Mouse (Mus musculus) fat pad, adult 2 months (tissue): Measurements from ENCODE around the gene Actbl2.

Experiments
- DNase-seq: peaks from one replicate; pipeline ENCODE4 v3.0.0-alpha.2; 2011; ENCODE audit warnings: low read depth, low spot score; ENCODE audit errors: extremely low read depth

The Actbl2 gene

DNA sequence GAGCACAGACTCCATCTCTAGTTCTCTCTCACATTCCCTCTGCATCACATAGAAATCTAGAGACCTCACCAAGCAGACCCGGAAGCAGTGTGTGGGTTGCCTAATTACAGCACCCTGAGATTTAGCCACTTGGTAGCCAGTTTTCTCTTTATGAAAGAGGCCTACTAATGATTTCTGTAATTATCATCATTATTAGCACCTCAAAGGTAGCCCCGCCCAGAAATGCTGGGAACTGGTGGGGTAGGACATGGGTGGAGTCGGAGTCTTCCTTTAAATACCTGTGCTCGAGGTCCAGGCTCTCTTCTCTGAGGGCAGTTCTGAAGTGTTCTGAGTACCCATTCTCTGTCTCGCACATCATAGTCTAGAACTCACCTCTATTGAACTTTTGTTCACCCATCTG lies at the start of gene Actbl2:
Gene Actbl2, plus strand, starts transcription at position 301 of the 400 bp plus-strand sequence.
- no peak for DNase-seq

DNA sequence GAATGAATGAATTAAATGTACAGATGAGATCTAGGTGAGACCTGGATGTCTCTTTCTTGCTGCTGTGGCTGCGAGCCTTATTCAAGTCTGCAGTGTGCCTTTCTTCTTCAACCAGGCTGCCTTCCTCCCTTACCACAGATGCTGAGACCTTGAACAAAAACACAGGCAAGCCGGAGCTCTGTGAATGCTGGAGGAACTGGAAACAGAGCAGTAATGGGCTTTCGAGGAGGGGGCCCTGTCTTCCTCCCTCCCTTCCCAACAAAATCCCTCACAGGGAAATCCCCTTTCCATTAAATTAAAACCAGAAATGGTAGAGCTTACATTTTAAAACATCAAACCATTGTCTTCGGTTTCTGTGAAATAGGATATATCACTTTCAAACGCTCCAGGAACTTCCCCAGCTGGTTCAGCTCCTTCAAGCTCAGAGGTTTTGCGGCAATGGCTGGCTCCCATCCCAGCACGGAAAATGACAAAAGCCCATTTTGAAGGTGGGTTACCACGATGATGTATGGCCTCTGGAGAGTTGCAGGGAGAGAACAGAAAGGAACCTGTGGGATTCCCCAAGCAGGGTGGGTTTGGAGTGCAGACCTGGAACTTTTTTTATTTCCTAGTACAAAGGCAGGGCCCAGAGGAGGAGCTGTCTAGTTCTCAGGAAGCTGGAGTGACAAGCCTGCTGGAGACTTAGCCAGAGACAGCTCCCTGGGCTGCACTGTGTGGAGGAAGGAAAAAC lies 44.0 kb upstream of the Actbl2 start:
- DNase-seq, result no peak

DNA sequence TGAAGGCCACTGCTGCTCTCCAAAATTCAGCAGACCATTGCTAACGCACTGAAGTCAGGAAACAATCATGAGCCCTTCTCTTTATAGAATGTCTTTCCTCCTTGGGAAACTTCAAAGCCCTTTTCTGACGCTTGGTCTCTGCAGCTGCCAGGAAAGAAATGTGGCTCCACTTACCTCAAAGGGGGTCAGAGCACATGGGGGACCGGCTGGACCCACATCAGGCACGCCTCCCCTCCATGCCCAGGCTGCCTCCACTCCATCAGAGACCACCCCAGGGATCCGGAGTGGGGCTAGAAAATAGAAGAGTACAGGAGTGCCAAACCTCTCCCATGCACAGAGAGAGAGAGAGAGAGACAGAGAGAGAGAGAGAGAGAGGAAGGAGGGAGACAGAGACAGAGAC lies 26.0 kb upstream of the Actbl2 start:
- no peak for DNase-seq

DNA sequence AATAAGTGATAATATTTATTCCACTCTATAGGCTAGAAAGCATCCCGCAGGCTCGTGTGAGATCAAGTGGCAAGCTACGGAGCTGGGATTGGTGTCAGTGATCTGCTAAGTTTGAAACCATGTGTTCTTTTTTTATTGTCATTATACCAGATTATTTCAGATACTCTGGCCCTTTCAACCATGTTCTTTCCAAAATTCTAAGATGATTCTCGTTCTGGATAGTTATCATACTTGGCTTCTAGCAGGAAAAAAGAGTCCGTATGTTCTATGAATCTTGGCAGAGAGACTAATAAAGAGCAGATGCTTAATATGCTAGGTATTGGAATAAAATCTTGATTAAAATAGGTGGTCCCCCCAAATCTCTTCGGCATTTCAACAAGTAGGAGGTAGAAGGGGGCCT lies 25.3 kb upstream of the Actbl2 start:
- no peak for DNase-seq

DNA sequence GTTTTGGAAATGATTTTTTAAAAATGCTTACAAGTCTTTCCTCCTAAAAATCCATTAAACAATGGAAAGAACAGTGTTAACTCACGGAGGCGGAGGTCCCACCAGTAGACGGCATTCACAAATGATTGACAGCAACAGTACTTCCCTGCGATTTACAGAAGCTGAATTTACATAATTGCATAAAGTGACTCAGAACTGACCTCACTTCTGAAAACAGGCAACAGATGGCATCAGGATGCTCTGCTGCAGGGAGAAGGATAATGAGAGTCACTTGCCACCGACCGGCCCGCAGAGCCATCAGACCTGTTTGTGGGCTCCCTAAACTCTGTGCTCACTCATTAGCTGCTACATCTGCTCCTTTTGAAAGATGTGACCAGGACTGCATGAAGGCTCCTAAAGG lies 22.4 kb upstream of the Actbl2 start:
- DNase-seq, result no peak

DNA sequence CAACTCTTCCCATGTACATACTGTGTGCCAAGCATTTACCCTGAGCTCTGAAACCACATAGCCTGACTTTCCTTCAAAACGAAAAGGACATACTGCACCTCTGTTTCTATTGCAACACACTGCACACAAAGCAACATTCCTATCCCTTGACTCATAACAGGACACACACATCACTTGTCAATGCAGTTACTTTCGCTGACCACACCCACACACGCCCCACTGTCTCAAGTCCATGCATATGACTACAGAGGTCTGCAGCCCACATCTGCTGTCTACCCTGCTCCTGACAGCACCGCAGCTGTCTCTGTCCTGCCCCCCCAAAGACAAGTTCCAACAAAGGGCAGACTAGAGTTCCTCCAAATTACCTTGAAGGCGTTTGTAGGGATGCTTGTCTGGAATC lies 21.5 kb upstream of the Actbl2 start:
- DNase-seq, result peak; percentile 45

DNA sequence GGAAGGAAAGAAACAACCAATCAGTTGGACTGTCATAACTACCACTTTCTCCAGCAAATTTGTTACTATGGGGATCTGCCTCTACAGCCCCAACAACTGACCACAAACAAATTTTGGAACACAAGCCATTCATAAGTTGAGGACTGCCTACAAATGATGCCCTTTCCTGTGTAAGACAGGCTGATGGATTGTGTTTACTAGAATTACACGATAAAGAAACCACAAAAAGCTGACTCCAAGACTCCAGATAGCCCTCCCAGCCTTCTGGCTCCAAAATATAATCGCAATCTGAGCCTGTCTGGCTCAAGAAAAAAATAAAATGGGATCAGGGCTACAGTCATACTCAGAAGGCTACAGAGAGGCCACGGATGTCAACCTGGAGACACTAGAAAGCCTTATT lies 20.2 kb upstream of the Actbl2 start:
- DNase-seq, result no peak

DNA sequence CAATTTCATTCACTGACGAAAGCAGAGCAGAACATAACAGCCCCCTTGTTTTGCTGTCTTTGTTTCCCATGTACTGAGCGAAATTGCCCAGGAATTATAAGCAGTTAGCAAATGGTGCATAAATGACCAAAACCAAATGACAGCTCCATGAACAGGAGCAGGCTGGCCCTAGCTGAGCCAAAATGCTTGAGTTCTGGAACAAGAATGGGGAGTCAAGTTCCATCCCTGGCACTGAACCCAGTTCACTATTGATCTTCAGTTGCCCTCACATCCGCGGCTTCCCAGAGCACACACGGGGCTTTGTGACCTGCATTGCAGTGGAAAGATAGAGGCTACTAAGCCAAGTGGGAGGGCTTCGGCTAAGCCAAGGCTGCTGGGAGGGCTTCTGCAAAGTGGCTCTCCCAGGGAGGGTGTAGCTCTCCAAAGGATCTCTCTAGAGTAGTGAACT lies 19.1 kb upstream of the Actbl2 start:
- no peak for DNase-seq

DNA sequence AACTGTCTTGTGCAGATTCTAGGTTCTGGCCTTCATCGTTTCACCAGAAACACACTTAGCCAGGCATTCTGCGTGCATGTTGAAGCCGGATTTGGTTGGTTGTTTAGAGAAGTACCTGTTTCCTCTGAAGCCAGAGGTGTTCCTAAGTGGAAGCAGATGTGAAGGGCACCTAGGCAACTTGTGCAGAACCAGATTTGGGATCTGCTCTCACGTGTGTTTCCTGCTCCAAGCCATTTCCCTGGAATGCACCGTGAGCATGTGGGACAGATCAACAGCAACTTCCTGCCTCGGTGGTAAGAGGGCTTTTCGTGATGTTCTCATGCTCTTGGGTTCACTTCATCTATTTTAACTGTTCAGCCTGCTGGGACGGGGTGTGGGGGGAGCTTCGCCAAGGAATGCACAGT lies 18.4 kb upstream of the Actbl2 start:
- DNase-seq, result no peak

DNA sequence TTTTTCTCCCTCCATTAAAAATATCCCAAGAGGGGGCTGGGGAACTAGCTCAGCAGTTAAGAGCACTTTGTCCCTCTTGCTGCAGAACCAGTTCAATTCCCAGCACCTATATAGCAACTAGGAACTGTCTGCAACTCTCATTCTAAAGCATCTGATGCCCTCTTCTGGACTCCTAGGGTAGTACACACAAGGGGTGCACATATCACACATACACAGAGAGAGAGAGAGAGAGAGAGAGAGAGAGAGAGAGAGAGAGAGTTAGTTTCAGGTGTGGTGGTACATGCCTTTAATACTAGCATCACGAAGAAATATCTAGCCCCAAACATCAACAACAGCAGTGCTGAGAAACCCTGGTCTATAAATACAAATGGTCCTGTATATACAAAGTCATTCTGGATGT lies 17.5 kb upstream of the Actbl2 start:
- DNase-seq, result no peak

DNA sequence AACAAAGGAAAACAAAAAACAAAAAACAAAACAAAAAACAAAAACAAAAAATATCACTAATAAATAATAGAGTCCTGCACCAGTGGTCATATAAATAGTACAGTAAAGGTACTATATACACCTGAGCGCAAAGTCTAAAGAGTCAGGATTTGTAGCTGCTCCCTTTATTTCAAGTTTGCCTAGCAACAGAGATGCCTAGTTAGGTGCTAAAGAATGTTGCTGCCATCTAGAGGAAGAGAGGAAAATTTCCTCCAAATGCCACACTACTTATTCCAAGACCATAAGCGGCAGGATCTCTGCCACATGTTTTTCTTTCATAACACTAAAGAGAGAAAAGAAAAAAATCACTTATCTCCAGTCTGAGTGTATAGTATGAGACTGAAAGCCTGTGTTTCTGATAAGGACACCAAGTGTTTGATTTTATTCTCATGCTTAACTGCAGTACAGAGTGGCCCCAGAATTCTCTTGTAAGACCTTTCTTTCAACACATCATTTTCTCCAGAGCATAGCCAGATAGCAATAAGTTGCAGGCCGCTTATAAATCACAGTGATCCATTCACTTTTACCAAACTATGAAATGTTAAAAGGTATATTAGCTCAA lies 16.8 kb upstream of the Actbl2 start:
- DNase-seq, result no peak

DNA sequence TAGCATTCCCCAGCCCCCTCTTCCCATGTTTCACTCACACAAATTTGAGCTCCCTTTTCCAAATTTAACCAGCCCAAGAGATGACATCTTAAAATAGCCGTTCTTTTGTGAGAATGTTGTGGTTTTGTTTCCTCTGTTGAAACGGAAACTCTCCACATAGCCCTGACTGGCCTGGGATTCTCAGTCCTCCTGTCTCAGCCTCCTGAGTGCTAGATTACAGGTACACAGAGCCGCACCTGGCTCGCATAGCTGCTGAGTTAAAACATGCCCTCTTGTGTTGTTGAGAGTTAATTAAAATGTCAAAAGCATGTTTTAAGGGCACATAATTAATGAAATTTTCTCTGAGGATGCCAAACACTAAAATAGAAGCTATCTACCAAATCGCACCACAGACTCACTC lies 3.7 kb upstream of the Actbl2 start:
- DNase-seq, result no peak

DNA sequence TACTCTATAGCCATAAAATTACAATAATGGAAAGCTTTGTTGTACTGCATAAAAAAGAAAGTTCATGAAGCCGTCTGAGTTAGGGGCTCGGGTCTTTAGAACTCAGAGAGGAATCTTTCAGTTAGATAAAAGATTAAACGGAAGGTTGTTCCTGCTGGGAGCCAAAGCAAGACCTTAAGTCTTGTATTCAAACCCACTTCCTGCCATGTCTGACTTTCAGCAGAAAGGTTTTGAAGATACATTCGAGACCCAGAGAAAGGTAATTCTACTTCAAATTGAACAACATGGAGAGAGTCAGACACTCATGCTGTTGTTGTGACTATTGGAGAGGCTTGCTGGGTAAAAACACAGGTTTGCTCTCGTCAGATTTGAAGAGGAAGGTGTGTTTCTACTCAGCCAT lies 3.0 kb upstream of the Actbl2 start:
- no peak for DNase-seq

DNA sequence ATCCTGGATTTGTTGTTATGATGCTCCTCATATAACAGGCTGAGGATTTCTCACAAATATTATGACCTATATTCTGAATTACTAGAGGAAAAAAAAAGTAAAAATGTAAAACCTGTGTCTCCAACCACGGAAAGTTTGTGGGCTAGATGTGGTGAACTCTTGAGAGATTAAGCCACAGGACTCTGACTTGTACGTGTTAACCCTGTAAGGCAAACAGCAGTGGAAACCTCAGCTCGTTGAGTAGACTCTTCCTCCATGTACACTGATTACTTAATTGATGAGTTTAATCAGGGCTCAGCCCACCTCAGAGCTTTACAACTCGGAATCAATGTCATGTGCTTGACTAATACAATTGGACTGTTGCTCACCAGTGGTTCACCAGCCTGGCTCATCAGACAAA lies 3.2 kb downstream of the Actbl2 start:
- no peak for DNase-seq

DNA sequence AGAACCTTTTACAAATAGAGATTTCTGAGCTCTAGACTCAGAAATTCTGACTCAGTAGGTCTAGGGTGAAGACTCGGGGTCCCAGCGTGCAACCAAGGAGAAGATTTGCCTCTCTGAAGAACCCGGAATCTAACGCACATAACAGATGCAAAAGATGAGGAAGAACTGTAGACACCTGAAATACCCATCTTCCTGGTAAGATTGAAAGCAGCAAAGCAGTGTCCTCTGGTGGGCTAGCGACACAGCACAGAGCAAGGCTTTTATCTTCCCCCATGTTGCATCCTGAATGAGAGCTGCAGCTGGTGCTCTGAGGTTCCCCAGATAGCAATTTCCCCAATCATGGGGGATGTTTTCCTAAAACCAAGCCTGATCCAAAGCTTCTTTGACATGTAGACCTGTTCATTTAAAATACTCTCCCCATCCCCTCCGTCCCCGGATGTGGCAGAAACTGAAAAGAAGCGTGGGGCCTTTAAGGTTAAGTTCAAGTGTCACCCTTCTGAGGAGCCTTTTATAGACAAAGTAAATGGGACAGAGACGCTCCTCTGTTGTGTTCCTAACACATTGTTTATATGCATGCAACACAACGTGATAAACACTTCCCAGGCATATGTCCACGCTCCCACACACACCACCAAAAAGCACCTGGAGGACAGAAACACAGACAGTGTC lies 3.7 kb downstream of the Actbl2 start:
- no peak for DNase-seq

DNA sequence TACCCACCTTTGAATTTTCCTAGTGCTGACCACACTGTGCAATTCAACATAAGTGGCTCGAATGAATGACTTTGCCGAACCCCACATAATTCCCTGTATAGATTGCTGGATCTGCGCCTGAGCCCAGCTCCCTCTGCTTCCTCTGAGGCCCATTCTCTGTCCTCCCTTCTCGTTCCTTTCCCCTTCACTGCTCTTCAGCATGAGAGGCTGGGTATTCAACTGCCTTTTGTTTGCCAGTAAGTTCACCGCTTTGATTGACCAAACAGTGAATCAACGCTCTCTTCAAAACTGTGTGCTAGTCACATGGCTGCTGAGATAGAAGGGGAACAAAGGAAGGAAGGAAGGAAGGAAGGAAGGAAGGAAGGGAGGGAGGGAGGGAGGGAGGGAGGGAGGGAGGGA lies 4.3 kb downstream of the Actbl2 start:
- no peak for DNase-seq

DNA sequence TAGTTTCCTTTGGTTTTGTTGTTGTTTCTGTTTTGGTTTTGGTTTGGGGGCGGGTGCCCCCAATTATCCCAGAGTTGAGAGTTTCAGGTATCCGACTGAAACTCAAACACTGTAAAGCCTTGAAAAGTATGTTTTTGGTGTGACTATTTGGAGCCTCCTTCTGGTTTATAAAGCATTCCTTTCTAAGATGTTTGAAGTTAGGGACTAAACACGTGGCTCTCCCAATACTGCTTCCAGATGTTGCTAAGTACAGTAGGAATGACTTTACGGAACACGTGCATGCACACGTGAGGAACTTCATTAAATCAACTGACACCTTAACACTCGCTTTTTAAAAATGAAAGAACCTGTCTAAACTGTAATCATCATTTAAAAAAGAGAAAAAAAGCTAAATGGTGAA lies 4.9 kb downstream of the Actbl2 start:
- no peak for DNase-seq

DNA sequence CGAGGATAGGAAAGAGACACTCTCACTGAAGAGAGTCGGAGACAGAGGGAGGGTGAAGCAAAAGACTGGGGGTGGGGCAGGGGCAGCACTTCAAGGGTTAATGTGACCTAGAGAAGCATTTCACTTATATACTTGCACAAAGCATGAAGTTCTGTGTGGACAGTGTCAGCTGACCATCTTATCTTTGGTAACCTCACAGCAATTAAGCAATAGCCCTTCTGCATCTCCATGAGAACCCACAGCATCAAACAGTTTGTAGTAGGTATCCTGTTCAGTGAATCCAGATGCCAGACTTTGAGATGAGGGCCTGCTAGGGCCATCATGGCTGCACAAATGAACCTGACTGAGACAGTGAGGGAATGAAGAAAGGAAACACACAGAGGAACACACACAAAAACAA lies 8.4 kb downstream of the Actbl2 start:
- no peak for DNase-seq

DNA sequence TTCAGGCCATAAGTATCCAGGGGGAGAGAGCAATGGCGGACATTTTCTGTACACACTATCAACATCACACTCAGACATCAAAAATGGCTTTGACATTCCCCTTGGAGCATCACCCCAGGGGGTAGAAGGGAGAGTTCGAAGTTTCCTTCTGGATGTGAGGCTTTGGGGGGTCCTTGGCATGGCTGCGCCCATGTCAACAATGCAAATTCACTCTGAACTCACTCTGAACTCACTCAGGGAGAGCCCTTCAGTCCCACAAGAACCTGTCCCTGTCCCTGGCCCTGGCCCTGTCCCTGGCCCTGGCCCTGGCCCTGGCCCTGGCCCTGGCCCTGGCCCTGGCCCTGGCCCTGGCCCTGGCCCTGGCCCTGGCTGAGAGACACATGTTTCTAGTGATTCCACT lies 8.9 kb downstream of the Actbl2 start:
- no peak for DNase-seq

DNA sequence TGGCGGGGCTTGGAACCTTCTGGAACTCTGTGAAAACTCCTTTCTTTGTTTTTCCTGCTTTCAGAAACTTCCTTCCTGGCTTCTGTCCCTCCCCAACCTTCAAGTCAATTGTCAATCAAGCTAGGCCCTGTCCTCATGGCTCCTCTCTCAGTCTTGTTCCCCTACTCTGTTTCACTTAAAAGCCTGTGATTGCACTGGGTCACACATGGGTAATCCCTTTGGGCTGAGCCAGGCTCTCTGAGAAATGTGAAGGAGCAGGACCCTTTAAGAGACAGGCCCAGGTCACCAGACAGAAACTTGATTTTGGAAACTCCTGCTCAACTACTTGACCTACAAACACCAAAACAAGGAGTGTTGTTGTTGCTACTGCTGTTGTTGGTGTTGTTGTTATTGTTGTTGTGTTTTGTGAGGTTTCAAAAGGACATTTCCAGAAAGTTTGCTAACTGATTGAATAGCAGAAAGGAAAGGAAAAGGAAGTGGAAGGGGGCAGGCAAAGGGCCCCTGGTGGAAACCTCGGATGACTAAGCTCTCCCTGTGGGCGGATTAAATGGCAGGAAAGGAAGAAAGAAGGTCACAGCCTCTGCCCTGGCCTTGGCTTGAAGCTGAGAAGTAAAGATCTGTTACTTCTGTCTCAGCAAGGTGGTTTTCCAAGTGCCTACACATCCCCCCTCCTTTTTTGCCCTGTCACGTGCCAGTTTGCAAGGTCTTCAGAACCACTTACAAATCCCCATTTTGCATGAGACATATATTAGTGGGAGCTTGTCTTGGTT lies 10.6 kb downstream of the Actbl2 start:
- DNase-seq, result no peak

DNA sequence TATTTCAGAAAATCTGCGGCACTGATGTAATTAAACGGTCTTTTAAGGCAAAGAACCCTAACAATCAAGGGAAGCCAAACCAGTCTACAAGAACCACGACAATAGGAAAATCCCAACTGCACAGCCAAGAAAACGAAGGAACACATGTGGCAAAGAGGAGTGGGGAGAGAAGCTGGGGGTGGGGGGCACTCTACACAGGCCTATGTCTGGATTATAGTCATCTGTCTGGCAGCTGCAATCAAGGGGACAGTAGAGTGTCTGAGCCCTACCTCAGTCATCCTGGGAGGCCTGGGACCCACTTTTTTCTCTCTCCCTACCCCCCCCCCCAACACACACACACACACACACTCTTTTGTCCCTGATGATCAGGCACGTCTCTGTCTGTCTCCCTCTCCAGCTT lies 12.0 kb downstream of the Actbl2 start:
- DNase-seq, result no peak

DNA sequence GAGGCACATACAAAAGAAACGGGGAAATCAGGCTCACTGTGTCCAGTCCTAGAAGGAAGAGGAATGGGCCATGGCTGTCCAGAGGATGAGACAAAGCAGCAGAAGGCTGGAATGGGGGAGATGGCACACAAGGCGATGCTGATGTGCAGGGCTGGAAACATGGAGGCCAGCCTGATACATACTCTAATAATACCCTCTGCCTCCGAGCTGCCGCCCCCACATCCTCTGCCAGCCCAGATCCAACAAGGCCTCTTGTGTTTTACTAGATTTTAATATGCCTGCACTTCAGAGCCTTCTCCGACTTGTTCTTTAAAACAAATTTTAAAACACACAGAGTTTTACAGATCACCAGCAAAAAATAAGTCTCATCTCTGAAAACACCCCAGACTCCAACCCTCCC lies 14.2 kb downstream of the Actbl2 start:
- no peak for DNase-seq
